Mouse (Mus musculus): Measurements from ENCODE around the gene Reg4. TPM values are rescaled to one million over a fixed set of nuclear protein-coding genes. Genes with fewer than 3 reads are reported as not detected.

Gene Reg4
- polyA plus RNA-seq, 1 experiment: not detected

DNA sequence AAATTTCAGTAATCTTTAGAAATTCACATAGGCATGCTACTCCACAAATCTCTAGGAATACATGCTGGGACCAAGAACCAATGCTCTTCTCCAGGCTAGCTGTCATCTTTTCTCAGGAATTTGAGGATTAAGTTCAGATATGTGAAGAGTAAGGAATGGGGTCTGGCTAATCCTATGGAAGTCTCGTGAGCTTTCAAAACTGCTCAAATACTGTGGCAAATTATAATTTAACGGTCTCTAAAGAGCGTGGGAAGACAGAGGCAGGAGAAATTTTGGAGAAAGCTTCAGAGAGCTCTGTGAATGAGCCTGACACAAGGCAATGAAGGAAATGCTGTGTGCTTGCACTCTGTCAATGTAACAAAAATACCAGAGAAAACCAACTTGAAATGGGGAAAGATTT, 16.2 kb downstream of the Reg4 start:
- H3K27ac ChIP-seq (ENCODE audit: insufficient read depth, low read length): no peak overlapping the region
- 33% methylated on average over 3 of the region's 3 CpGs for WGBS
- H3K4me3 ChIP-seq (replicated peaks; ENCODE audit: insufficient read depth, low read depth, low read length): no peak overlapping the region
- H3K27me3 ChIP-seq (ENCODE audit: control insufficient read depth, insufficient read depth, low read length): no peaks in the 10 kb centered on the region
- TF ChIP-seq CTCF (IDR thresholded peaks at IDR 0.05; ENCODE audit: borderline replicate concordance, insufficient read depth, low read depth, low read length) (no peak), POLR2A (IDR thresholded peaks at IDR 0.05; ENCODE audit: borderline replicate concordance, insufficient read depth, low read length) (no peak)
- no peak for DNase-seq
- no peaks in the 10 kb centered on the region for H3K4me1 ChIP-seq (ENCODE audit: control insufficient read depth, insufficient read depth, low read length)

GRCm38 (mm10) chr3:98242051-98242450, 20.1 kb downstream of the Reg4 start:
- no peaks in the 10 kb centered on the region for H3K27me3 ChIP-seq (ENCODE audit: control insufficient read depth, insufficient read depth, low read length)
- H3K27ac ChIP-seq (ENCODE audit: insufficient read depth, low read length): no peak overlapping the region
- 88% methylated on average over 3 of the region's 3 CpGs for WGBS
- no peak overlapping the region for H3K4me3 ChIP-seq (replicated peaks; ENCODE audit: insufficient read depth, low read depth, low read length)
- DNase-seq: no peak
- H3K4me1 ChIP-seq (ENCODE audit: control insufficient read depth, insufficient read depth, low read length): no peaks in the 10 kb centered on the region
- no peak for TF ChIP-seq POLR2A (IDR thresholded peaks at IDR 0.05; ENCODE audit: borderline replicate concordance, insufficient read depth, low read length)
- TF ChIP-seq CTCF (IDR thresholded peaks at IDR 0.05; ENCODE audit: borderline replicate concordance, insufficient read depth, low read depth, low read length): no peak

GRCm38 (mm10) chr3:98242458-98243037, 20.6 kb downstream of the Reg4 start:
- no peak for DNase-seq
- Histone ChIP-seq H3K27me3 (ENCODE audit: control insufficient read depth, insufficient read depth, low read length) (no peaks in the 10 kb centered on the region), H3K4me1 (ENCODE audit: control insufficient read depth, insufficient read depth, low read length) (no peaks in the 10 kb centered on the region), H3K4me3 (replicated peaks; ENCODE audit: insufficient read depth, low read depth, low read length) (no peak overlapping the region), H3K27ac (ENCODE audit: insufficient read depth, low read length) (no peak overlapping the region)
- 78% methylated on average over 8 of the region's 8 CpGs for WGBS
- TF ChIP-seq CTCF (IDR thresholded peaks at IDR 0.05; ENCODE audit: borderline replicate concordance, insufficient read depth, low read depth, low read length) (no peak), POLR2A (IDR thresholded peaks at IDR 0.05; ENCODE audit: borderline replicate concordance, insufficient read depth, low read length) (no peak)

- Histone ChIP-seq H3K27ac (ENCODE audit: insufficient read depth, low read length) (no peak overlapping the region), H3K4me3 (replicated peaks; ENCODE audit: insufficient read depth, low read depth, low read length) (no peak overlapping the region), H3K4me1 (ENCODE audit: control insufficient read depth, insufficient read depth, low read length) (no peaks in the 10 kb centered on the region), H3K27me3 (ENCODE audit: control insufficient read depth, insufficient read depth, low read length) (no peaks in the 10 kb centered on the region)
- WGBS: 25% methylated on average over 8 of the region's 8 CpGs
- no peak for DNase-seq
- TF ChIP-seq POLR2A (IDR thresholded peaks at IDR 0.05; ENCODE audit: borderline replicate concordance, insufficient read depth, low read length): no peak
- no peak for TF ChIP-seq CTCF (IDR thresholded peaks at IDR 0.05; ENCODE audit: borderline replicate concordance, insufficient read depth, low read depth, low read length)
Measured at GRCm38 (mm10) chr3:98245892-98246291, 23.9 kb downstream of the Reg4 start.

DNA sequence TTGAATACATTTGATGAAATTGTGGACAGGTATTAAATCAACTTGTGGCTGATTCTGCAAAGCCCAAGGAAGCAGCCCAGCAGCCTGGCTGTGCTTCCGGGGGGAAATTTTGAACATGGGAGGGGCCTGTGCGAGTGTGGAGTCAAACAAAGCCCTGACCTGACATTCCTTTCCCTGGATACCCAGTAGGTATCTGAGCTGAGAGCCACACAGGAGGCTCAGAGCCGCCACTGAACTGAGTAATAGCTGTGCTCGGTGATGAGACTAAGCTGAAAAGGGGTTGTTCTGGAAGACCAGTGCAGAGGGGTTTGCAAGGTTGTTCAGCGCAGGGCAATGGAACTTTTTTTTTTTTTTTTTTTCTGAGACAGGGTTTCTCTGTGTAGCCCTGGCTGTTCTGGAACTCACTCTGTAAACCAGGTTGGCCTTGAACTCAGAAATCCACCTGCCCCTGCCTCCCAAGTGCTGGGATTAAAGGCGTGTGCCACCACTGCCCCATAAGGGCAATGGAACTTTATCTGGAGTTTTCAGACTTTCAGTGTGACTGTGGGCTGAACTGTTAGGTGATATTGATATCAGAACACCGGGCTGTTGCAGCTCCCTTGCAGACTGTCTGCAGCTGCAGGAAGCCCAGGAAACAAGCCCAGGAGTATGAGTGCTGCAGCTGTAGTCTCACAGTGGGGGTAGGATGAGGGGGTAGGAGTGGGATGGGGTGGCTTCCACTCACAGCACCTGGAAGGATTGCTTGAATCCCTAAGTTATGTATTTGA, 25.2 kb downstream of the Reg4 start:
- 51% methylated on average over 7 of the region's 7 CpGs for WGBS
- no peak overlapping the region for H3K27ac ChIP-seq (ENCODE audit: insufficient read depth, low read length)
- no peak for TF ChIP-seq POLR2A (IDR thresholded peaks at IDR 0.05; ENCODE audit: borderline replicate concordance, insufficient read depth, low read length)

GRCm38 (mm10) chr3:98249378-98249777, 27.4 kb downstream of the Reg4 start:
- no peaks in the 10 kb centered on the region for H3K4me1 ChIP-seq (ENCODE audit: control insufficient read depth, insufficient read depth, low read length)
- no peaks in the 10 kb centered on the region for H3K27me3 ChIP-seq (ENCODE audit: control insufficient read depth, insufficient read depth, low read length)
- H3K27ac ChIP-seq (ENCODE audit: insufficient read depth, low read length): no peak overlapping the region
- DNase-seq: no peak
- H3K4me3 ChIP-seq (replicated peaks; ENCODE audit: insufficient read depth, low read depth, low read length): no peak overlapping the region
- TF ChIP-seq POLR2A (IDR thresholded peaks at IDR 0.05; ENCODE audit: borderline replicate concordance, insufficient read depth, low read length) (no peak), CTCF (IDR thresholded peaks at IDR 0.05; ENCODE audit: borderline replicate concordance, insufficient read depth, low read depth, low read length) (no peak)
- 86% methylated on average over 2 of the region's 2 CpGs for WGBS

More for the DNA sequence above, 25.2 kb downstream of the Reg4 start:
- H3K27me3 ChIP-seq (ENCODE audit: control insufficient read depth, insufficient read depth, low read length): no peaks in the 10 kb centered on the region
- no peaks in the 10 kb centered on the region for H3K4me1 ChIP-seq (ENCODE audit: control insufficient read depth, insufficient read depth, low read length)
- DNase-seq: no peak
- H3K4me3 ChIP-seq (replicated peaks; ENCODE audit: insufficient read depth, low read depth, low read length): no peak overlapping the region

DNA sequence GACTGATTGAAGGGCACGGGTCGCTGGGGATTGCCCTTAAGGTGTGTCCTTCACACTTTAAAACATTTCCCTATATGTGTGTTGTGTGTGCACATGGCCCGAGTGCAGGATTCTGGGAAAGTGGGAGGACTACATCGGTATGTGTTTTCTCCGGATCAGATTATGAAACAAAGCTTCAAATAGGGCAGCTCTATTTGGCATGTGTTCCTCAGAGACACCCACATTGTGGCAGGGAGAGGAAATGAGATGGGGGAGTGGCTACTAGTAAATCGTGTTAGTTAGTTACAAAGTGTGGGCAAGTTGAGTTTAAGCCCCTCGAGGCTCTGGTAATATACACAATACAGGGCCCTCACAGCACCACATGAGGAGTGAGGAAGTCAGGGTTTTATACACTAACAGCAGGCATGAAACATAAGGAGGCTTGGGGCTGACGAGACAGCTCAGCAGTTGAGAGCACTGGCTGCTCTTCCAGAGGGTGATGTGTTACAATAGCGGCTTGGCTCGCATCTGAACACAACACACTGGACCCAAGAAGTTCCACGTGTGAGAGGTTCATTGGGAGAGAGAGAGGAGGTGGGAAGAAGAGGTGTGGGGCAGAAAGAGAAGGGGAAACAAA, 28.0 kb downstream of the Reg4 start:
- Histone ChIP-seq H3K27ac (ENCODE audit: insufficient read depth, low read length) (no peak overlapping the region), H3K4me3 (replicated peaks; ENCODE audit: insufficient read depth, low read depth, low read length) (no peak overlapping the region), H3K27me3 (ENCODE audit: control insufficient read depth, insufficient read depth, low read length) (no peaks in the 10 kb centered on the region), H3K4me1 (ENCODE audit: control insufficient read depth, insufficient read depth, low read length) (no peaks in the 10 kb centered on the region)
- WGBS: 74% methylated on average over 11 of the region's 11 CpGs
- TF ChIP-seq CTCF (IDR thresholded peaks at IDR 0.05; ENCODE audit: borderline replicate concordance, insufficient read depth, low read depth, low read length): no peak
- no peak for TF ChIP-seq POLR2A (IDR thresholded peaks at IDR 0.05; ENCODE audit: borderline replicate concordance, insufficient read depth, low read length)
- DNase-seq: no peak

DNA sequence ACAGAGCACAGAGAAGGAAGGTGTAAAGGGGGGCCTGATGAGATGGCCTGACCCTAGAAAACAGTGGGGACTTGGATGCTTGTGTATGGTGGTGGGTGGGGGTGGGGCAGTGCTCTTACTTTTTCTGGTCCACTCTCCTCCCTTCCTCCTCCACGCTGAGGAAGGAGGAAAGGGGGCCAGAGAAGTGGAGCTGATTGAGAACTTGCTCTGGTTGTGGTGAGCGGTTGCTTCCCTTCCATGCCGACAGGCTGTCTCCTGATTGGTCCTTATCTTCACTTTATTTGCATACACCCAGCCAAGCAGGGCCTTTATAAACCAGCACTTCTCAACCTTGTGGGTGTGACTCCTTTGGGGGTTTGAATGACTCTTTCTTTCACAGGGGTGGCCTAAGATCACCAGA, 32.1 kb downstream of the Reg4 start:
- 80% methylated on average over 3 of the region's 3 CpGs for WGBS

More for the DNA sequence above, 32.1 kb downstream of the Reg4 start:
- Histone ChIP-seq H3K4me3 (replicated peaks; ENCODE audit: insufficient read depth, low read depth, low read length) (no peak overlapping the region), H3K27ac (ENCODE audit: insufficient read depth, low read length) (no peak overlapping the region), H3K4me1 (ENCODE audit: control insufficient read depth, insufficient read depth, low read length) (peaks cover 3% of the 10 kb centered on the region; the same call in 1 of the 2 replicates), H3K27me3 (ENCODE audit: control insufficient read depth, insufficient read depth, low read length) (no peaks in the 10 kb centered on the region)
- TF ChIP-seq POLR2A (IDR thresholded peaks at IDR 0.05; ENCODE audit: borderline replicate concordance, insufficient read depth, low read length) (no peak), CTCF (IDR thresholded peaks at IDR 0.05; ENCODE audit: borderline replicate concordance, insufficient read depth, low read depth, low read length) (no peak)
- no peak for DNase-seq
